Mouse (Mus musculus): ENCODE measurements at regions not wholly inside any gene's neighbourhood (a gene's known extent, or its start where the extent isn't known, plus 50 kb on each side); places are given as distances from the start of the nearest gene placed in this dataset.

DNA sequence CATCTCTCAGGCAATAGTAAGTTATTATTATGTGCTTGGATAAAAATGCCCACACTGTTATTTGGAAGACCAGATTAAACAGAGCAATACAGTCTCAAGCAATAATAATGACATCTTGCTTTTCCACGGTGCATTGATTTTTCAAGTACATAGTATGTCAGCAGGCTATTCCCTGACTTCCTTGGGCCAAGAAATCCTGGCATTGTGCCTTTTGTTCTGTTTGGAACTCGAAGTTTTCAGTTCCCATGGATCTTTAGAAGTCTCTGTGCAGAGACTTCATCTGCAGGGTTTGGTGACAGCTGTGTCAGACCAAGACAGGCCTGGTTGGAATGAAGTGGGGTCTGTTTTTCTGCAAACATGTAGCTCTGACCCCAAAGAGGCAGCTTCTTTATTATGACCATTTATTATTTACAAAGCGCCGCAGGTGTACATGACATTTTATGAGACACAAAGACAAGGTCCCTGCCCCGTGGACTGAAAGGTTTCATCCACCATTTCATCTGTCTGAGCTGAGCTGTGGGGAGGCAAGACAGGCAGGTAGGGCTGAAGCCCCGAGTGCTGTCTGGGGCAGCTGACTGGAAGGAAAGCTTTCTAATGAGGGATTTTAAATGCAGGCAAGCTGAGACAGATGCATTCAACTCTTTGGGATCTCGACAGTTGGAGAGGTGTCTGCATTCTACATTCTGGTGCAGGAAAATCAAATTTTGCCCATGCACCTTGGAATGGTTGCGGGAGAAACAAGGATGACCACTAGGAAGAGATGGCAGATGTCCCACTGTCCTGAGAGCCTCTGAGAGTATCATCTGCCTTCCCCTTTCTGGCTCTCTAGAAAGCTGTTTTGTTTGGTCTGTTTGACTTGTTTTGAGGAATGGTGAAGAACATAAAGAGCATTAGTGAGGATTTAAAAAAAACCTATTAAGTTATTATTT lies 57.4 kb upstream of the Syt6 start:
- DNase-seq, result no peak

DNA sequence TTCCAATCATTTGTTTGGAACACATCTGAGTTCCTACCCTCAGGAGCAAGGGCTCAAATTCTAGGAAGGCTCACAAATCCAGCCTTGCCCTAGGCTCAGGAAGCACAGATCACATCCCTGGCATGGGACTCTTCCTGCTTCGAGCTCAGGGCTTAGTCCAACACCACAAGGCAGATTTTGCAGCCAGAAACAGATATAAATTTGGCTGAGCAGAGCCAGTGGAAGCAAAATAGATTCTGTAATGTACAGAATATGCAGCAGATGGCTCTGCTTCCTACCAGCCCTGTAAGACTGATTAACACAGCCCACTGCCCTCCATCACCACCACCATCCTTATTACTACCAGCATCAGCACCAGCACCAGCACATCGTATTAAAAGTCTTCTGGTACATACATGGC lies 56.4 kb upstream of the Syt6 start:
- DNase-seq, result no peak
